Mouse (Mus musculus) limb, embryonic 13.5 days (tissue): ENCODE measurements around the gene Frem3. TPM values are rescaled to one million over a fixed set of nuclear protein-coding genes. Genes with fewer than 3 reads are reported as not detected.
A peak's percentile ranks its signal among the peaks of the same experiment; 100 is the strongest.

Source experiments
- ATAC-seq: fragments of 200-750 bp; cut with Nextera tagmentation; 2 replicates; pipeline ENCODE4 v1.8.0; 2017; ENCODE audit warnings: low read depth, moderate number of reproducible peaks, moderate TSS enrichment; ENCODE audit not compliant: low FRiP score
- H3K27ac ChIP-seq: fragments of 300-500 bp; sonication (generic); 2 replicates; pipeline ENCODE4 v1.5.1; 2015; ENCODE audit warnings: inconsistent platforms, mild to moderate bottlenecking, moderate library complexity
- H3K27me3 ChIP-seq: fragments of 300-500 bp; sonication (generic); 2 replicates; pipeline ENCODE4 v1.6.1; 2015; ENCODE audit warnings: mild to moderate bottlenecking, inconsistent platforms
- H3K36me3 ChIP-seq: fragments of 300-500 bp; sonication (generic); 2 replicates; pipeline ENCODE4 v1.6.1; 2015; ENCODE audit warnings: inconsistent platforms, mild to moderate bottlenecking, moderate library complexity
- H3K4me1 ChIP-seq: fragments of 300-500 bp; sonication (generic); 2 replicates; pipeline ENCODE4 v1.6.1; 2015; ENCODE audit warnings: inconsistent platforms
- H3K4me2 ChIP-seq: fragments of 300-500 bp; sonication (generic); replicated peaks from 2 replicates; pipeline ENCODE4 v1.6.1; 2015; ENCODE audit warnings: inconsistent platforms, mild to moderate bottlenecking, moderate library complexity
- H3K4me3 ChIP-seq: fragments of 300-500 bp; sonication (generic); 2 replicates; pipeline ENCODE4 v1.5.1; 2015; ENCODE audit warnings: moderate library complexity, mild to moderate bottlenecking, inconsistent platforms
- H3K9ac ChIP-seq: fragments of 300-500 bp; sonication (generic); 2 replicates; pipeline ENCODE4 v1.6.1; 2015; ENCODE audit warnings: mild to moderate bottlenecking, inconsistent platforms
- H3K9me3 ChIP-seq: fragments of 300-500 bp; sonication (generic); 2 replicates; pipeline ENCODE4 v1.6.1; 2016; ENCODE audit warnings: inconsistent platforms
- WGBS: fragments of 180-500 bp; shearing (Covaris S2); methylation state at CpG from one replicate; pipeline ENCODE4 v1.1.7; 2015; 5-methylcytosine and 5-hydroxymethylcytosine counted together
- polyA plus RNA-seq: library from polyadenylated mRNA; unstranded; fragments of >200 nt; fragmentation: Nextera tagmentation; extraction: Ambion mirVana; gene quantifications from 2 replicates; pipeline ENCODE4 v1.2.1, GENCODE M21; 2015

The Frem3 gene
- polyA plus RNA-seq = 0.08 and 0.10 TPM in 2 replicates

DNA sequence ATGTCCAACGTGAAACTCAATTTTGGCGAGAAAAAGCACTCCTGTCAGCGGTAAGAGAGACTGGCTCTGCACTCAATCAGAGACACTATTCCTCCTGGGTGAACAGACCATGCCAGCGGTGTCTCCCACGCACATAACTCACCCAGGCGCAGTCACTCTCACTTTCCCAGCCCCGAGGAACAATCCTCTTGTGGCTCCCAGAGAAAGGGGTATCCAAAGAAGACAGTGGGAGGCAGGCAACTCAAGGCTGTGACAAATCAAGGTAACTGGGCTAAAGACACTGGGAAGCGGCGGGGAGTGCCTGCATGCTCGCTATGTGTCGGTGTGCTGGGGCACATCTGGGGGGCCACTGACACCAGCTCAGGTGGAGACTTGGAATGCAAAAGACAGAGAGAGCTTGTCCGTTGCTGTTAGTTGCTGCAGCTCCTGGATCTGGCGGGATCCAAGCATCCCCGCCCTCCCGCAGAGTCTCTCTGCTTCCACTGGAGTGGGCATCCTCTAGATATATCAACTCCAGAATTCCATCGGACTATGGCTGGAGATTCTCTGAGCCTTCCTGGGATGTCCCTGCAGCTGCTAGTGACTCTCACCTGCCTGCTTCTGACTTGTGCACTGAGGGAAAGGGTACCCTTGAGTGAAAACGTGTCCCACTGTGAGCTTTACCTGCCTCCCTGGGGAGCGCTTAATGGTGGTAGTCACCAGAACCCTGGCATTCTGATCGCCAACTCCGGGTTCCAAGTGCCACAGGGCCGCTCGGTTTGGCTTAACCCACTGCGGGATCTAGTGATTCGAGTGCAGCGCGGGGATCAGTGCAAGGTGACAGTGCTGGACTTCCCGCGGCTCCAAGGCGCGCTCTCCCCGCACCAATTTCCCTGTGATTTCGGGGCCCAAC is at the start of gene Frem3:
Gene Frem3 (plus strand): TSS at position 532 of the 892 bp plus-strand sequence.
- 2% methylated on average over 32 of the region's 32 CpGs for WGBS
- peak within 1 kb of the TSS; percentile 35 for H3K4me3 ChIP-seq
- H3K27me3 ChIP-seq = peaks cover 31% of the 10 kb centered on the region
- ATAC-seq = no peak
- H3K9me3 ChIP-seq = no peaks in the 10 kb centered on the region
- H3K4me1 ChIP-seq = peaks cover 15% of the 10 kb centered on the region
- H3K27ac ChIP-seq = no peak within 1 kb of the TSS
- no peaks in the 10 kb centered on the region for H3K36me3 ChIP-seq
- H3K4me2 ChIP-seq = peak within 1 kb of the TSS; percentile 64
- H3K9ac ChIP-seq = no peak within 1 kb of the TSS

GRCm38 (mm10) chr8:80564205-80564839 is 46.6 kb upstream of the Frem3 start:
- ATAC-seq = no peak
- H3K9me3 ChIP-seq = no peaks in the 10 kb centered on the region

DNA sequence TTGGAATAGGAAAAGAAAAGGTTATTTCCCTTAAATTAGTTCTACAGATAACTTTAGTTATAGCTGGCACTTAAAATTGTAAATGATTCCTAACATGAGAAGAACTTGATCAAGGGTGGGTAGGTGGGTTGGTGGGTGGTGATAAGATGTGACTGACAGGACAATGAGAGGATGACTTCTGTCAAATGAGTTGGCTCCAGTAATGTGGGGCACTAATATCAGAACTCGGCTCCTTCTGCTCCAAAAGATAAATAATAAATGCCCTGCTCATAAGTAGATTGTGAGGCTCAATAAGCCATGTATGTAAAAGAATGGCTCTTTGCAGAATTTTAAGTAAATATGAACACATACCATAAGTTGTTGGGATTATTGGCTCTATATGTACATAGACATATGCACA is 43.4 kb upstream of the Frem3 start:
- no peak for ATAC-seq
- peaks cover 5% of the 10 kb centered on the region for H3K4me1 ChIP-seq
- H3K4me3 ChIP-seq = no peak overlapping the region
- no peak overlapping the region for H3K27ac ChIP-seq
- H3K4me2 ChIP-seq = no peak overlapping the region
- H3K9ac ChIP-seq = no peak overlapping the region
- WGBS = 84% methylated on average over 1 of the region's 1 CpGs
- no peaks in the 10 kb centered on the region for H3K27me3 ChIP-seq
- no peaks in the 10 kb centered on the region for H3K9me3 ChIP-seq
- H3K36me3 ChIP-seq = no peaks in the 10 kb centered on the region

More at GRCm38 (mm10) chr8:80564205-80564839, 46.6 kb upstream of the Frem3 start:
- no peak overlapping the region for H3K4me2 ChIP-seq
- no peaks in the 10 kb centered on the region for H3K36me3 ChIP-seq
- 86% methylated on average over 3 of the region's 3 CpGs for WGBS
- no peak overlapping the region for H3K9ac ChIP-seq
- H3K27ac ChIP-seq = no peak overlapping the region
- peaks cover 5% of the 10 kb centered on the region for H3K4me1 ChIP-seq
- H3K27me3 ChIP-seq = no peaks in the 10 kb centered on the region
- no peak overlapping the region for H3K4me3 ChIP-seq

- peaks cover 5% of the 10 kb centered on the region for H3K4me1 ChIP-seq
- H3K36me3 ChIP-seq = no peaks in the 10 kb centered on the region
- WGBS = 24% methylated on average over 6 of the region's 6 CpGs
- no peaks in the 10 kb centered on the region for H3K27me3 ChIP-seq
- no peak overlapping the region for H3K4me3 ChIP-seq
- no peak overlapping the region for H3K4me2 ChIP-seq
- H3K27ac ChIP-seq = no peak overlapping the region
- no peaks in the 10 kb centered on the region for H3K9me3 ChIP-seq
- no peak overlapping the region for H3K9ac ChIP-seq
- no peak for ATAC-seq
Measured at GRCm38 (mm10) chr8:80568243-80568995, 42.5 kb upstream of the Frem3 start.

DNA sequence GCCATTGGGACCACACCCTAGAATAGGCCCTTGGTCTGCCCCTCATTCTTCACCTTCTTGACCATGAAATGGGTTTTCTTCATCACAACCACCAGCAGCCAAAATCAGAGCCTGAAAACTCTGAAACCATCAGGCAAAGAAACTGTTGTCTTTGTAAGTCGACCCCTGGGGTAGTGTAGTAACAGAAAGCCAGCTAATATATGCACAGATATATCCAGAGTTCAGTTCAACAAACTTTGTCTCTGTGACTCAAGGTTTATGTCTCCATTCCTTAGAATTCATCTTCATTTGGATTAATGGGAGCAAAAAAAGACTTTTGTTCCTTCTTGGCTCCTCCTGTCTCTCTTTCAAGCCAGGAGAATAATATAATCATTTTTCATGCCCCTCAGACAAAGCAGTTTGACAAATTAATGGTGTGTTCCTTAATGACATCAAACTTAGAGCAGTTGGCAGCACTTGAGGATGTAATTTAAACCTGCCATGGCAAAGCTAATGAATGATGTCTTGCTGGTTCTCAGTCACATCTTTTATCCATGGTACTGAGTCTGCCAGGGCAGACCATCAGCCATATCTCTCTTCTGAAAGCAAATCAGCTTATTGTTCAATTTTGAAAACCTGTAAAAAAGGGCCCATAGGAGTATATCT is 38.3 kb upstream of the Frem3 start:
- Histone ChIP-seq H3K4me1 (peaks cover 5% of the 10 kb centered on the region), H3K4me3 (no peak overlapping the region), H3K27ac (no peak overlapping the region), H3K36me3 (no peaks in the 10 kb centered on the region), H3K4me2 (no peak overlapping the region), H3K9me3 (no peaks in the 10 kb centered on the region), H3K27me3 (no peaks in the 10 kb centered on the region), H3K9ac (no peak overlapping the region)
- ATAC-seq = no peak
- 66% methylated on average over 1 of the region's 1 CpGs for WGBS

- no peak overlapping the region for H3K4me2 ChIP-seq
- no peak overlapping the region for H3K4me3 ChIP-seq
- no peaks in the 10 kb centered on the region for H3K36me3 ChIP-seq
- no peaks in the 10 kb centered on the region for H3K9me3 ChIP-seq
- 88% methylated on average over 2 of the region's 2 CpGs for WGBS
- H3K9ac ChIP-seq = no peak overlapping the region
- H3K4me1 ChIP-seq = no peaks in the 10 kb centered on the region
- H3K27me3 ChIP-seq = no peaks in the 10 kb centered on the region
- ATAC-seq = no peak
- H3K27ac ChIP-seq = no peak overlapping the region
Measured at GRCm38 (mm10) chr8:80577126-80577525, 33.8 kb upstream of the Frem3 start.

DNA sequence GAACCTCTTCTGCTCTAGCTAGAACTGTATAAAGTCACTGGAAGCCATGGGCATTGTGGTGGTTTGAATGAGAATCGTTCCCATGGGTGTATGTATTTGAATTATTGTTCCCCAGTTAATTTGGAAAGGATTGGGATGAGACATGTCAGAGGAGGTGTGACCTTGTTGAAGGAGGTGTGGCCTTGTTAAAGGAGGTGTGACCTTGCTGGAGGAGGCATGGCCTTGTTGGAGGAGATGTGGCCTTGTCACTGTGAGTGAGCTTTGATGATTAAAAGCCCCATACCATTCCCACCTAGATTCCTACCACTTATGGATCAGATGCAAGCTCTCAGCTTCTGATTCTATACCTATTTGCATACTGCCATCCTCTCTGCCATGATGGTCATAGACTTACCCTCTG is 31.8 kb upstream of the Frem3 start:
- no peak overlapping the region for H3K9ac ChIP-seq
- no peaks in the 10 kb centered on the region for H3K9me3 ChIP-seq
- H3K27ac ChIP-seq = no peak overlapping the region
- H3K27me3 ChIP-seq = no peaks in the 10 kb centered on the region
- no peaks in the 10 kb centered on the region for H3K4me1 ChIP-seq
- H3K4me3 ChIP-seq = no peak overlapping the region
- no peak for ATAC-seq
- H3K4me2 ChIP-seq = no peak overlapping the region
- 85% methylated on average over 1 of the region's 1 CpGs for WGBS
- no peaks in the 10 kb centered on the region for H3K36me3 ChIP-seq

- 45% methylated on average over 5 of the region's 5 CpGs for WGBS
- H3K27ac ChIP-seq = 0 out of 2 replicates have a peak overlapping the region, but pooled peaks have one; percentile 4
Measured at GRCm38 (mm10) chr8:80592626-80593025, 18.3 kb upstream of the Frem3 start.

GRCm38 (mm10) chr8:80600600-80601170 is 10.2 kb upstream of the Frem3 start:
- H3K9ac ChIP-seq = no peak overlapping the region
- H3K4me3 ChIP-seq = no peak overlapping the region
- H3K4me1 ChIP-seq = no peaks in the 10 kb centered on the region
- H3K27me3 ChIP-seq = no peaks in the 10 kb centered on the region
- 70% methylated on average over 6 of the region's 6 CpGs for WGBS
- no peak overlapping the region for H3K27ac ChIP-seq
- no peaks in the 10 kb centered on the region for H3K9me3 ChIP-seq
- no peak overlapping the region for H3K4me2 ChIP-seq
- ATAC-seq = no peak
- no peaks in the 10 kb centered on the region for H3K36me3 ChIP-seq

More at GRCm38 (mm10) chr8:80592626-80593025, 18.3 kb upstream of the Frem3 start:
- ATAC-seq = peak; percentile 44; the same call in 1 of the 2 replicates
- H3K4me1 ChIP-seq = peaks cover 12% of the 10 kb centered on the region
- no peaks in the 10 kb centered on the region for H3K9me3 ChIP-seq
- H3K27me3 ChIP-seq = no peaks in the 10 kb centered on the region
- no peak overlapping the region for H3K9ac ChIP-seq
- H3K4me2 ChIP-seq = no peak overlapping the region
- no peak overlapping the region for H3K4me3 ChIP-seq
- H3K36me3 ChIP-seq = no peaks in the 10 kb centered on the region

DNA sequence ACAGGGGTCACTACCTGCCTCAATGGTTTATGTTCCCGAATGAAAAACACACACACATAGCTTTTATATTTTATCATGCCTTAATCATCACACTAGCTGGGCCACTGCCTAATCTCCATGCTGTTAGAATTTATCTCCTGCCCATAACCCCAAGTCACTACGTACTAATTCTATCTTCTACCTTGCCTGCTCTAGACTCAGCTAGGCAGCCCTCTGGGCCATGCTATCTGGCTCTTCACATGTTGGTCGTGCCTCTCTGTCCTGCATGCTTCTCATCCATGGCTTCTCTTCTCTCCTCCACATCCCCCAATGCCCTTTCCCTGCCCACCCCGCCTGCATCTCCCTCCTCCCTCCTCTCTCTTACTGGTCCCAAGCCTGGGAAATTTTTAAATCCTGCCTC is 9.0 kb upstream of the Frem3 start:
- ATAC-seq = no peak
- H3K36me3 ChIP-seq = no peaks in the 10 kb centered on the region
- H3K27ac ChIP-seq = no peak overlapping the region
- no peaks in the 10 kb centered on the region for H3K9me3 ChIP-seq
- H3K9ac ChIP-seq = no peak overlapping the region
- WGBS = 78% methylated on average over 4 of the region's 4 CpGs
- no peak overlapping the region for H3K4me2 ChIP-seq
- H3K27me3 ChIP-seq = no peaks in the 10 kb centered on the region
- H3K4me3 ChIP-seq = no peak overlapping the region
- no peaks in the 10 kb centered on the region for H3K4me1 ChIP-seq

GRCm38 (mm10) chr8:80607082-80607481 is 3.8 kb upstream of the Frem3 start:
- peaks cover 15% of the 10 kb centered on the region for H3K4me1 ChIP-seq
- no peaks in the 10 kb centered on the region for H3K36me3 ChIP-seq
- no peak overlapping the region for H3K4me2 ChIP-seq
- ATAC-seq = no peak
- no peak overlapping the region for H3K9ac ChIP-seq
- peaks cover 21% of the 10 kb centered on the region for H3K27me3 ChIP-seq
- H3K9me3 ChIP-seq = no peaks in the 10 kb centered on the region
- no peak overlapping the region for H3K27ac ChIP-seq
- WGBS = 90% methylated on average over 4 of the region's 4 CpGs
- H3K4me3 ChIP-seq = no peak overlapping the region
